Mouse (Mus musculus) E14TG2a.4 (cell line): ENCODE results near the gene Prss22.

ENCODE experiments used
- CTCF ChIP-seq: conservative IDR thresholded peaks from 2 replicates; pipeline ENCODE4 v1.5.1; 2014; ENCODE audit warnings: low read length
- POU5F1 ChIP-seq: IDR thresholded peaks from 2 replicates; pipeline ENCODE4 v1.6.1; 2014; ENCODE audit warnings: low read length, borderline replicate concordance

DNA sequence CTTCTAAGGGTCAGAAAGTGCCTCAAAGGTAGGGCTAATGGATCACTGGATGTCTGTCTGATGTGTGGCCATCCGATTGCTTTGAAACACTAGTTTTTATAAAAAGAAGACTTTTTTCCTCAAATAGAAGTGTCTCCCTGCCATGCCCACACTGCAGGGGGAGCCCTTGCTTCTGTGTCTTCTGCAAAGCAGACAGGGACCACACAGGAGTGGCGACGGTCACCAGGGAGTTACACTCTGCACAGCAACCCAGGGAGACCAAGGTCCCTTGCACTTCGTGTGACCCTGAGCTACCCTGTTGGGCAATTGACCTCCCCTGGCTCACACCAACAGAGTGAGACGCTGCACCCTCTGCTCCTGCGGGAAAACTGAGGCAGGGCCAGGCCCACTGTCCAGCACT lies 39.1 kb upstream of the Prss22 start:
- TF ChIP-seq CTCF (no peak), POU5F1 (no peak)
